Mouse (Mus musculus): Measurements from ENCODE around the gene Ric3. TPM values are rescaled to one million over a fixed set of nuclear protein-coding genes. Genes with fewer than 3 reads are reported as not detected.
"Not testable (repeated sequence)": the region's sequence is repeated elsewhere in the genome, so short reads cannot be mapped to it uniquely, and the experiment has no call there.

Gene Ric3
- polyA plus RNA-seq (2016; fragmentation: Nextera tagmentation; extraction: Ambion mirVana): 0.93 and 1.1 TPM in 2 replicates

GRCm38 (mm10) chr7:109083113-109083812 lies at the start of gene Ric3:
Gene Ric3 (minus strand): TSS chr7:109083331.
- WGBS (ENCODE audit: insufficient replicate concordance): 5% methylated on average over 50 of the region's 50 CpGs
- Histone ChIP-seq H3K36me3 (no peaks in the 10 kb centered on the region), H3K4me1 (peaks cover 13% of the 10 kb centered on the region), H3K4me3 (peak within 1 kb of the TSS; percentile 65), H3K27me3 (replicated peaks) (peaks cover 34% of the 10 kb centered on the region), H3K9ac (peak within 1 kb of the TSS; percentile 37), H3K9me3 (replicated peaks) (no peaks in the 10 kb centered on the region), H3K27ac (no peak within 1 kb of the TSS), H3K4me2 (peak within 1 kb of the TSS; percentile 75)
- peak; percentile 40 for ATAC-seq

GRCm38 (mm10) chr7:109131565-109131964 lies 48.4 kb upstream of the Ric3 start:
- WGBS (ENCODE audit: insufficient replicate concordance): 46% methylated on average over 2 of the region's 2 CpGs
- no peaks in the 10 kb centered on the region for H3K9me3 ChIP-seq (replicated peaks)
- peak; percentile 18; the same call in 1 of the 2 replicates for ATAC-seq
- H3K4me2 ChIP-seq: no peak overlapping the region
- H3K27ac ChIP-seq: no peak overlapping the region
- H3K36me3 ChIP-seq: no peaks in the 10 kb centered on the region
- H3K4me1 ChIP-seq: peaks cover 12% of the 10 kb centered on the region; the same call in 1 of the 2 replicates
- no peak overlapping the region for H3K4me3 ChIP-seq
- H3K9ac ChIP-seq: no peak overlapping the region
- H3K27me3 ChIP-seq (replicated peaks): peaks cover 14% of the 10 kb centered on the region; the same call in 1 of the 2 replicates

- Histone ChIP-seq H3K4me3 (no peak overlapping the region), H3K27ac (no peak overlapping the region), H3K36me3 (no peaks in the 10 kb centered on the region), H3K4me1 (no peaks in the 10 kb centered on the region), H3K4me2 (no peak overlapping the region), H3K27me3 (replicated peaks) (peaks cover 14% of the 10 kb centered on the region; the same call in 1 of the 2 replicates), H3K9me3 (replicated peaks) (no peaks in the 10 kb centered on the region), H3K9ac (no peak overlapping the region)
- 61% methylated on average over 5 of the region's 5 CpGs for WGBS (ENCODE audit: insufficient replicate concordance)
- ATAC-seq: no peak
Observed at GRCm38 (mm10) chr7:109129946-109130686, 47.0 kb upstream of the Ric3 start.

- no peaks in the 10 kb centered on the region for H3K36me3 ChIP-seq
- H3K4me3 ChIP-seq: no peak overlapping the region
- no peak overlapping the region for H3K9ac ChIP-seq
- no peak overlapping the region for H3K4me2 ChIP-seq
- H3K27me3 ChIP-seq (replicated peaks): peaks cover 17% of the 10 kb centered on the region; the same call in 1 of the 2 replicates
- H3K4me1 ChIP-seq: no peaks in the 10 kb centered on the region
- H3K27ac ChIP-seq: no peak overlapping the region
- no peak for ATAC-seq
- H3K9me3 ChIP-seq (replicated peaks): no peaks in the 10 kb centered on the region
Observed at GRCm38 (mm10) chr7:109129442-109129841, 46.3 kb upstream of the Ric3 start.

GRCm38 (mm10) chr7:109115929-109116328 lies 32.8 kb upstream of the Ric3 start:
- Histone ChIP-seq H3K4me2 (peak overlapping the region; percentile 18), H3K27ac (peak overlapping the region; percentile 84), H3K4me1 (peaks cover 62% of the 10 kb centered on the region)

GRCm38 (mm10) chr7:109115488-109115887 lies 32.4 kb upstream of the Ric3 start:
- ATAC-seq: 0 out of 2 replicates have a peak, but pooled peaks have one; percentile 3

More at GRCm38 (mm10) chr7:109115929-109116328, 32.8 kb upstream of the Ric3 start:
- Histone ChIP-seq H3K36me3 (no peaks in the 10 kb centered on the region), H3K9me3 (replicated peaks) (no peaks in the 10 kb centered on the region), H3K9ac (peak overlapping the region; percentile 7), H3K4me3 (no peak overlapping the region), H3K27me3 (replicated peaks) (no peaks in the 10 kb centered on the region)
- ATAC-seq: no peak
- WGBS (ENCODE audit: insufficient replicate concordance): 37% methylated on average over 4 of the region's 4 CpGs

GRCm38 (mm10) chr7:109114950-109115349 lies 31.8 kb upstream of the Ric3 start:
- H3K27ac ChIP-seq: peak overlapping the region; percentile 92
- H3K4me2 ChIP-seq: peak overlapping the region; percentile 58
- H3K9ac ChIP-seq: peak overlapping the region; percentile 57
- peak; percentile 92 for ATAC-seq
- 7% methylated on average over 10 of the region's 10 CpGs for WGBS (ENCODE audit: insufficient replicate concordance)
- H3K27me3 ChIP-seq (replicated peaks): no peaks in the 10 kb centered on the region
- no peaks in the 10 kb centered on the region for H3K36me3 ChIP-seq
- H3K9me3 ChIP-seq (replicated peaks): no peaks in the 10 kb centered on the region
- H3K4me3 ChIP-seq: peak overlapping the region; percentile 13; the same call in 1 of the 2 replicates
- peaks cover 71% of the 10 kb centered on the region for H3K4me1 ChIP-seq

More at GRCm38 (mm10) chr7:109115488-109115887, 32.4 kb upstream of the Ric3 start:
- not testable (repeated sequence) for H3K27me3 ChIP-seq (replicated peaks); H3K36me3 ChIP-seq; H3K9me3 ChIP-seq (replicated peaks); H3K4me3 ChIP-seq
- Histone ChIP-seq H3K27ac (peak overlapping the region; percentile 84), H3K4me1 (peaks cover 66% of the 10 kb centered on the region), H3K9ac (peak overlapping the region; percentile 7), H3K4me2 (peak overlapping the region; percentile 18)
- WGBS (ENCODE audit: insufficient replicate concordance): 0% methylated on average over 1 of the region's 4 CpGs

GRCm38 (mm10) chr7:109111000-109111399 lies 27.9 kb upstream of the Ric3 start:
- ATAC-seq: peak; percentile 86
- 12% methylated on average over 5 of the region's 5 CpGs for WGBS (ENCODE audit: insufficient replicate concordance)
- Histone ChIP-seq H3K27me3 (replicated peaks) (no peaks in the 10 kb centered on the region), H3K27ac (peak overlapping the region; percentile 92), H3K4me2 (peak overlapping the region; percentile 56), H3K36me3 (no peaks in the 10 kb centered on the region), H3K9ac (peak overlapping the region; percentile 68), H3K4me1 (peaks cover 62% of the 10 kb centered on the region), H3K4me3 (peak overlapping the region; percentile 10; the same call in 1 of the 2 replicates), H3K9me3 (replicated peaks) (no peaks in the 10 kb centered on the region)

GRCm38 (mm10) chr7:109104894-109105293 lies 21.8 kb upstream of the Ric3 start:
- H3K27ac ChIP-seq: no peak overlapping the region
- no peak overlapping the region for H3K4me2 ChIP-seq
- H3K4me1 ChIP-seq: peaks cover 21% of the 10 kb centered on the region
- ATAC-seq: no peak
- H3K4me3 ChIP-seq: no peak overlapping the region
- 17% methylated on average over 1 of the region's 1 CpGs for WGBS (ENCODE audit: insufficient replicate concordance)
- H3K9ac ChIP-seq: no peak overlapping the region
- no peaks in the 10 kb centered on the region; the same call in 1 of the 2 replicates for H3K27me3 ChIP-seq (replicated peaks)
- H3K36me3 ChIP-seq: no peaks in the 10 kb centered on the region
- no peaks in the 10 kb centered on the region for H3K9me3 ChIP-seq (replicated peaks)

GRCm38 (mm10) chr7:109101167-109101566 lies 18.0 kb upstream of the Ric3 start:
- no peaks in the 10 kb centered on the region for H3K9me3 ChIP-seq (replicated peaks)
- H3K4me1 ChIP-seq: peaks cover 15% of the 10 kb centered on the region
- H3K36me3 ChIP-seq: no peaks in the 10 kb centered on the region
- 72% methylated on average over 3 of the region's 3 CpGs for WGBS (ENCODE audit: insufficient replicate concordance)
- H3K4me2 ChIP-seq: no peak overlapping the region
- ATAC-seq: no peak
- H3K4me3 ChIP-seq: no peak overlapping the region
- H3K9ac ChIP-seq: no peak overlapping the region
- no peak overlapping the region for H3K27ac ChIP-seq
- no peaks in the 10 kb centered on the region; the same call in 1 of the 2 replicates for H3K27me3 ChIP-seq (replicated peaks)

GRCm38 (mm10) chr7:109098145-109099018 lies 15.3 kb upstream of the Ric3 start:
- WGBS (ENCODE audit: insufficient replicate concordance): 25% methylated on average over 6 of the region's 6 CpGs
- H3K9me3 ChIP-seq (replicated peaks): no peaks in the 10 kb centered on the region
- no peaks in the 10 kb centered on the region; the same call in 1 of the 2 replicates for H3K27me3 ChIP-seq (replicated peaks)
- H3K4me2 ChIP-seq: no peak overlapping the region
- peak; percentile 55; the same call in 1 of the 2 replicates for ATAC-seq
- H3K27ac ChIP-seq: no peak overlapping the region
- no peak overlapping the region for H3K4me3 ChIP-seq
- H3K4me1 ChIP-seq: no peaks in the 10 kb centered on the region
- H3K9ac ChIP-seq: no peak overlapping the region
- no peaks in the 10 kb centered on the region for H3K36me3 ChIP-seq

All from liver, embryonic 12.5 days (tissue).